Mouse (Mus musculus): Measurements from ENCODE around the gene Mapk1ip1. TPM values are rescaled to one million over a fixed set of nuclear protein-coding genes. Genes with fewer than 3 reads are reported as not detected.

Mapk1ip1 gene
- polyA plus RNA-seq (2017; shearing (Covaris generic)) = 22.6 TPM

GRCm38 (mm10) chr7:138845544-138846391, at the start of gene Mapk1ip1, which contains the start of gene Ppp2r2d:
Mapk1ip1 (minus strand) TSS chr7:138846273.
Ppp2r2d (plus strand) TSS chr7:138846079.

Other genes with a start within 250 kb of the Mapk1ip1 start
- gene Ppp2r2d, start 194 bp downstream of the Mapk1ip1 start, polyA plus RNA-seq (2017; shearing (Covaris generic)) = 9.0 TPM
- gene Bnip3, start 63.2 kb upstream of the Mapk1ip1 start, polyA plus RNA-seq (2017; shearing (Covaris generic)) = 20.3 TPM
- gene Jakmip3, start 94.5 kb upstream of the Mapk1ip1 start, polyA plus RNA-seq (2017; shearing (Covaris generic)) = not detected
- not detected for gene Dpysl4, start 239.7 kb upstream of the Mapk1ip1 start, polyA plus RNA-seq (2017; shearing (Covaris generic))

Data from inflammation-experienced regulatory T-cells, adult 16 weeks (primary cell).